Mouse (Mus musculus) adrenal gland, adult 10 weeks (tissue): ENCODE data around the gene Wdr74. TPM values are rescaled to one million over a fixed set of nuclear protein-coding genes. Genes with fewer than 3 reads are reported as not detected.

Experiments used
- polyA plus RNA-seq: library from polyadenylated mRNA; stranded (reverse); fragments of 350-450 nt; fragmentation: Illumina TruSeq; extraction: RNeasy Lipid Tissue Mini Kit (QIAGEN cat#74804); gene quantifications from one replicate; pipeline ENCODE4 v1.2.3, GENCODE M21; 2014; ENCODE audit warnings: low read depth, low replicate concordance

Gene Wdr74
- polyA plus RNA-seq = 15.5 TPM

GRCm38 (mm10) chr19:8735389-8736159 lies at the start of gene Wdr74:
Wdr74 (plus strand) TSS chr19:8735827.

DNA sequence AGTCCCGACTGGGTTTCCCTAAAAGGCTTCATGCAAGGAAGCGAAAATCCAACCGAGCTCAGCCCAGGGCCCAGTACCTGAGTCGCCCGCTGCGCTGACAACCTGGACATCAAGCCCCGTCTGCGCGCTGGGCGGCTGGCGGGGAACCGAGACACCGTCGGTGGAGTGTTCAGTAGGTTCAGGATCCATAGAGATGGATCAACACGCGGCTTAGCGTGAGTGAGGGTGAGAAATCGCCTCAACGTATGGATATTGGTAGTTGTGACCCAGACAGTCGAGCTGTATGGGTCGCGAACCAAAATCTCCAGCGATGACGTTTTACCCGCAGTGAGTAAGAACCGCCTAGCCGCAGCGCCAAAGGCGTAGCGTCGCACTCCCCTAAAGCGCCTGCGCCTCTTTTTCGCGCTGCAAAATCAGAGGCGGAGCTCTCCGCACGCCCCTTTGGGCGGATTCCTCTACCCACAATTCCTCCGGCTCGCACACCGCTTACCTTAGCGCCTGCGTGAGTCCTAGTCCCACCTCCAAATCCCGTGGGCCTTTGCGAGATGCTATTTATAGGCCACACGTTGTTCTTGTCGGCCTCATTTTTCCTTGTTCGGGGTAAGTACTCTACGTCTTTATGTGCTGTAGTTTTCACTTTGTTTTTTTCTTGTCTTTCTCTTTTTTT lies 12.6 kb upstream of the Wdr74 start, which contains the start of gene Slc3a2:
Gene Slc3a2, minus strand, starts transcription at position 463 of the 667 bp plus-strand sequence.

DNA sequence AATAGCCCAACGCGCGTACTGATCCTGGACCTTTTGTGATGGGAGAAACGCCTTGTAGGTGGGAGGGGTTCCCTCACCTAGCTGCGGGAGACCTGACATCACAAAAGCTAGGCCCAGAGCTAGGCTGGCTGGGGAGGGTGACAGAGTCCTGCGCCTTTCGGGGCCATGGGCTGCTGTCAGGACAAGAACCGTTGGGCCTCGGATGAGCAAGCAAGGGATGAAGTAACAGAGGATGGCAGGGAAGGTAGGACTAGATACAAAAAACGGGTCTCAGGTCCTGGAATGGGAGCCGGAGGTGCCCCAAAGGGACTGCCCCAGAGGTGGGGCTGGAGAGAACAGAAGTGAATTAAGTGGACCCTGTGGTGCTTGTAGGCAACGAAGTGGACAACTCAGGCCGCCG lies 5.0 kb downstream of the Wdr74 start, which contains the start of gene 1700092M07Rik:
Gene 1700092M07Rik, plus strand, starts transcription at position 116 of the 400 bp plus-strand sequence.

DNA sequence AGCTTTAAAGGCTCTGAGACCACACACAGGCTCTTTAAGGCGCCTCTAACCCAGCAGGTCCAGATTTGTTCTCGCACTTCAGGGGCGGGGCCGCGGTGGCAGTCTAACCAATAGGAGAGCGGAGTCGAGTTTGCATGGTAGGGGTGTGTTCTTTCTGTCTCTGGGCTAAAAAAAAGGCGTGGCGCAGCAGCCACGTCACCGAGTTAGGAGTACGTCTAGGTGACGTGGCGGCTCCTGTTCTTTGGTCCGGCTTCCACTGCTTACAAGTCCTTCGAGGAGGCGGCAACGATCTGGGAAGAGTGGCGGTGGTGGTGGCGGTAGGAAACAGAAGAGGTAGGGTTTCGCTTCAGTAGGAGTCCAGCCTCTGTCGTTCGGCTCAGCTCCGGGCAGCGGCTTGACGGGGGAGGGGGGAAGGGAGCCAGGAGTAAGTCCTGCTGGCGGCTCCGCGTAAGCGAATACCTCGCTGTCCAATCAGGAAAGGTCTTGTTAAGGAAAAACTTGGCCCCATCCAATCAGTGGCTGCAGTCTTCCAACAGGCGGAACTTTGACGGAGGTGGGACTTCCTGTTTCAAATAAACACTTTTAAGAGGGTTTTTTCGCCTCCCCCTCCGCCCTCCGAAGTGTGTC lies 5.7 kb downstream of the Wdr74 start, which contains the start of gene Stx5a:
Gene Stx5a, plus strand, starts transcription at position 171 of the 627 bp plus-strand sequence.

GRCm38 (mm10) chr19:8756635-8757387 lies 21.2 kb downstream of the Wdr74 start, which contains the start of gene Nxf1:
Nxf1 (plus strand) TSS chr19:8757073.

GRCm38 (mm10) chr19:8770567-8771270 lies 35.1 kb downstream of the Wdr74 start, which contains the start of gene Tmem223:
Tmem223 (plus strand) TSS chr19:8770996.

DNA sequence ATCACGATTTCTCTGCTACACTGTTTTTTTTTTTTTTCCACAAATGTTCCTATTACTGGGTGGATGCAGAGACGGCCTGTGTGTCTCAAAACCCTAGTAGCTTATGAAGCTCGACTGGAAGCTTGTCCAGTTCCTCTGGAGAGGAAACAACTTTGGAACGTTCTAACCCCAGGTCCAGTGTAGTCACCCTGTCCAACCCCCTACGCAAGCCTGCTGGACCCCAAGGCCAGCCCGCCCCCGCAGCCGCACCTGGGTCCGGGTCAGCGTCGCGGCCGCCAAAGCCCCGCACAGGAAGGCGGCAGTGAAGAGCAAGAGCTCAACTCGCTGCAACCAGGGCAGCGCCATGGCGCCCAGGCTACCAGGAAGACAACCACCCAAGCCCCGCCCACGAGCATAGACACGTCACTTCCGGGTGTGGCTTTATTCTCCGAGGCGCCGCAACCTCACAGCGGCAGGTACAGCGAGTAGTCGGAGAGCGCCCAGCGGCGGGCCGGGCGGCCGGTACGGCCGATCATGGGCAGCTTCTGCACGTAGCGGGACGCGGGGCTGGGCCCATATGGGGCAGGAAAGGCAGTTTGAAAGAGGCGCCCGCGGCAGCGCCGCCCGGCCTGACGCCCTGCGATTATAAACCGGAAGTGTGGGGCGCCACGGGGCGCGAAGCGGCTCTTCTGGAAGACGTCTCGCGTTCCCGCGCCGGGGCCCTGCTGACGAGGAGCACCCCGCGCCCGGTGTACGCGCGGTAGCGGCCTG lies 38.6 kb downstream of the Wdr74 start, which contains the start of gene Tmem179b:
Gene Tmem179b, minus strand, starts transcription at position 382 of the 750 bp plus-strand sequence.

DNA sequence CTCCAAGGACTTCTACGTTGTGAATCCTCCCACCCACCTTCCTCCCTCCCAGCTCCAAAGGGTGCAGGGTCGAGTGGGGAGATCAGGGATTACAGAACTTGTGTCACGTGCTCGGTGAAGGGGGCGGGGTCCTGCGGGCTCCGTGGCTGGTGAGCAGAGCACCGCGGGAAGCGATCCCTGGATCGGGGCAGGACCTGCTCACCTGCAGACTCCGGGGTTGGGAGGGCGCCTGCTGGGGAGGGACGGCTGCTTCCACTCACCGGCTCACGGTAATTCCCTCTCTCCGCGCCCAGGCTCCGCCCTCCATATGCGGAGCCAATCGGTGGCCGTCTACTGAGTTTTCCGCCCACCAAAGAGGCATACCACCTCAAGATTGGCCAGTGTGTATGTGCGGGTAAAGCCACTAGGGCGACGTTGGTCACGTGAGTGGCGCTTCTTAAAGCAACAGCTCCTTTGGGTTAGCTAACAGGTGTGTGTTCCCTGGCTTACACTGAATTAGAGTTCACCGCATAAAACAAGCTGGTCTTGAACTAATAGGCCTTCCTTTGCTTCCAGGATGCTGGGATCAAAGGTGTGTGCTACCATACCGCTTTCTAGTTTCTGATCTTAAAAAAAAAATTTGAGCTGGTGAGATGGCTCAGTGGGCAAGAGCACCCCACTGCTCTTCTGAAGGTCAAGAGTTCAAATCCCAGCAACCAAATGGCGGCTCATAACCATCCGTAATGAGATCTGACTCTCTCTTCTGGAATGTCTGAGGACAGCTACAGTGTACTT lies 50.6 kb downstream of the Wdr74 start, which contains the start of gene Taf6l:
Gene Taf6l, minus strand, starts transcription at position 410 of the 774 bp plus-strand sequence.

Other genes with a start within 250 kb of the Wdr74 start
- gene Slc22a8, start 144.6 kb upstream of the Wdr74 start, polyA plus RNA-seq = not detected
- gene Slc22a6, start 117.8 kb upstream of the Wdr74 start, polyA plus RNA-seq = not detected
- 0.23 TPM for gene Chrm1, start 72.0 kb upstream of the Wdr74 start, polyA plus RNA-seq
- 163 TPM for gene Slc3a2, start 12.5 kb upstream of the Wdr74 start, polyA plus RNA-seq
- not detected for gene 1700092M07Rik, start 4.9 kb downstream of the Wdr74 start, polyA plus RNA-seq
- 63.2 TPM for gene Stx5a, start 5.6 kb downstream of the Wdr74 start, polyA plus RNA-seq
- 68.2 TPM for gene Nxf1, start 21.2 kb downstream of the Wdr74 start, polyA plus RNA-seq
- 50.0 TPM for gene Tmem223, start 35.2 kb downstream of the Wdr74 start, polyA plus RNA-seq
- 51.8 TPM for gene Tmem179b, start 38.6 kb downstream of the Wdr74 start, polyA plus RNA-seq
- 1.4 TPM for gene Taf6l, start 50.6 kb downstream of the Wdr74 start, polyA plus RNA-seq
- 94.7 TPM for gene Polr2g, start 62.8 kb downstream of the Wdr74 start, polyA plus RNA-seq
- gene Zbtb3, start 66.7 kb downstream of the Wdr74 start, polyA plus RNA-seq = 0.47 TPM
- gene Ttc9c, start 83.5 kb downstream of the Wdr74 start, polyA plus RNA-seq = 87.3 TPM
- gene Hnrnpul2, start 84.2 kb downstream of the Wdr74 start, polyA plus RNA-seq = 117 TPM
- not detected for gene AC129217.1, start 93.9 kb downstream of the Wdr74 start, polyA plus RNA-seq
- gene Bscl2, start 101.6 kb downstream of the Wdr74 start, polyA plus RNA-seq = 24.6 TPM
- gene Gng3, start 103.4 kb downstream of the Wdr74 start, polyA plus RNA-seq = 2.2 TPM
- 3.3 TPM for gene Lrrn4cl, start 114.9 kb downstream of the Wdr74 start, polyA plus RNA-seq
- 25.3 TPM for gene Ubxn1, start 135.7 kb downstream of the Wdr74 start, polyA plus RNA-seq
- gene Uqcc3, start 145.1 kb downstream of the Wdr74 start, polyA plus RNA-seq = 3.3 TPM
- 76.6 TPM for gene Lbhd1, start 147.9 kb downstream of the Wdr74 start, polyA plus RNA-seq
- gene Gm49403, start 148.1 kb downstream of the Wdr74 start, polyA plus RNA-seq = not detected
- gene 1810009A15Rik, start 153.0 kb downstream of the Wdr74 start, polyA plus RNA-seq = 7.9 TPM
- not detected for gene Gm49416, start 153.1 kb downstream of the Wdr74 start, polyA plus RNA-seq
- gene Ints5, start 157.2 kb downstream of the Wdr74 start, polyA plus RNA-seq = 1.2 TPM
- gene Ganab, start 162.2 kb downstream of the Wdr74 start, polyA plus RNA-seq = 97.8 TPM
- gene B3gat3, start 184.5 kb downstream of the Wdr74 start, polyA plus RNA-seq = 11.3 TPM
- gene Rom1, start 193.5 kb downstream of the Wdr74 start, polyA plus RNA-seq = 3.3 TPM
- 7.1 TPM for gene Eml3, start 193.7 kb downstream of the Wdr74 start, polyA plus RNA-seq
- 70.1 TPM for gene Mta2, start 206.0 kb downstream of the Wdr74 start, polyA plus RNA-seq
- gene Tut1, start 218.0 kb downstream of the Wdr74 start, polyA plus RNA-seq = 2.8 TPM
- gene Eef1g, start 231.2 kb downstream of the Wdr74 start, polyA plus RNA-seq = 77.3 TPM